Mouse (Mus musculus) liver, postnatal 0 days (tissue): ENCODE measurements at regions not wholly inside any gene's neighbourhood (a gene's known extent, or its start where the extent isn't known, plus 50 kb on each side); places are given as distances from the start of the nearest gene placed in this dataset.

ENCODE experiments used
- CTCF ChIP-seq: sonication (generic); IDR thresholded peaks from 2 replicates; pipeline ENCODE4 v1.5.1; 2016; ENCODE audit warnings: antibody characterized with exemption, low read depth
- EP300 ChIP-seq: IDR thresholded peaks from 2 replicates; pipeline ENCODE4 v1.6.1; 2016; ENCODE audit warnings: antibody characterized with exemption, low read depth, mild to moderate bottlenecking

- TF ChIP-seq CTCF (no peak), EP300 (no peak)
These were observed 198.4 kb downstream of the Tshz3 start for GRCm38 (mm10) chr7:36896339-36896738.
